Mouse (Mus musculus): ENCODE data around the gene Gm2974.
"Not testable (repeated sequence)": the region's sequence is repeated elsewhere in the genome, so short reads cannot be mapped to it uniquely, and the experiment has no call there.

The Gm2974 gene

DNA sequence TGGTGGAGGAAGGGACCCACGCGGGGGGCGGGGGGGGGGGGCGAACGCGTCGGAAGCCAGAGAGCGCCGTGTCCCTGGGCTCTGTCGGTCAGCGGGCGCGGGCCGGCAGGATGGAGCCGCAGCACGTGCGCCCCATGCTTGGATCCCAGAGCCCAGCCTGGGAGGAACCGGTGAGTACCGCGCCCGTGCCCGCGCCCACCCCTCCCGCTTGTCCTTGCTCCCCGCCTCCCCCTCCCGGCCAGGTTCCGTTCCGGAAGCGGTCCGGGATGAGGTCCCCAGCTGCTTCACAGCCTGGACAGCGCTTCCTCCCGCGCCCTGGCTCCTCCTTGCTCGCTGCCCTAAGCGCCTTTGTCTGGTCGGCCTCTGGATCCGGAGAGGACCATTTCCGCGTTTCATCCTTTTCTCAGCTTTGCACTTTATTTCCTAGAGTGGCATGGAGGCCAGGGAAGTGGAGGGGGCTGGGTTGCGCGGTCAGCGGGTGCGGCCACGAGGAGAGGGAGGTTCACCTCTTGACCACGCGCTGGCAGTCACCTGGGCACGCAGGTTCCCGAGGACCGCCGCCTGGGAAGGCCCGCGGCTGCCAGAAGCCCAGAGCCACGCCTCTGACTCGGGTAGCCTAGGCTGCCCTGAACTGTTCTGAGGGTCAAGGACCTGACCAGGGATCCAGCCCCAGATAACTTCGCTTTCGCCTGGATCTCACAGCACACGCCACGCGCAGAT, at the start of gene Gm2974:
Gm2974 (plus strand) TSS at position 86 of the 720 bp plus-strand sequence.
- in situ Hi-C loops (cut with MboI; ENCODE audit: unreplicated experiment in 2 of 2) = not testable (repeated sequence)

DNA sequence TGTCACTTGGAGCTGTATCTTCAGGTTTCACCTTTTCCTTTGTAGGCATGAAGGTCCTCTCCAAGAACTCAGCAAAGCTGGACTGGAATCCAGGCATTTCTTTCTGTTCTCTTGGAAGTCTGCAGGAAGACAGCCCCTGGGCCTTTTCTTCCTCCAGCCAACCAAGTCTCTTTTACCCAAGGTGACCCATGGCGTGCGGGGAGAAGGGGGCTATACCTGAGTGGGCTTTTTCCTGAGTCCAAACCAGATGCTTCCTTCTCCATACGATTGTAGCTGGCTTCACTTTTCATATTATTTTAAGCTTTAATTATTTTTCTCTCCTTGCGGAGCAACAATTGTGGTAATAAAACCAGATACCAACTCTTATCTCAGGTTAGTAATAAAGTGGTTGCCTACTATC, 40.7 kb upstream of the Gm2974 start:
- in situ Hi-C loops (cut with MboI; ENCODE audit: unreplicated experiment in 2 of 2) = not testable (repeated sequence)

DNA sequence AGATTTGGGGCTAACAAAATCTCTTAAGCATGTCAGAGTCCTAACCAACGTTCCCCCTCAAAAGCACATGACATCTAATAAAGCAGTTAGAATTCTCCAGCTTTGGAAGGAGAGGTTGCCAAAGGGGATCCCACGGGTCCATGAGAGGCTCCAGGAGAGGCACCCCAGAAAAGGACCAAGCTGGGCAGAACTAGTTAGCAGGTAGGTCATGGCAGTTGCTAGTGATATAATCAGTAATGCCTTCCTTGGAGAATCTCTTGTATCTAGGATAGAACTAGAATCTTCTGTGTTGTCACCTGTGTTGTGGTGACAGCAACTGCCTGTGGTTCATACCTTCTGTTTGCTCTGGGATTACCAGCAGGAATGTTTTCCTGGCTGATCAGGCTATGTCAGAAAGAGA, 17.6 kb upstream of the Gm2974 start, which contains the start of gene Gm3127:
Gm3127 (plus strand) TSS at position 301 of the 400 bp plus-strand sequence.
- in situ Hi-C loops (cut with MboI; ENCODE audit: unreplicated experiment in 2 of 2) = not testable (repeated sequence)

DNA sequence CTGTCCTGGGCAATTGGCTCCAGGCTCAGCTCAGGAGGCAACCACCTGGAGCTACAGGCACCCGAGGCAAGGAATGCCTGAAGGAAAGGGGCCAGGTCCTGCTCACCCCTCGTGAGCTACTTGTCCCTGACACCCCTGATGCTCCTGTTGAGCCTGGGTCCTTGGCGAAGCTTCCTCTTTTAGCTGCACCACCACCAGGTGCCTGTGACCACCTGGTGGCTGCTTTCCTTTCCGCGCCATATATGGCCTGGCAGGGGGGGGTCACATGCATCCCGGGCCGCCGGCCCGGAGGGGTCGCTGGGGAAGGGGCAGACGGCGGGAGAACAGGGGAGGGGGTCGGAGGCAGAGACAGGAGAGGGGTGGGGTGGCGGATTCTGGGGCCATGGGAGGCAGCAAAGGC, 346 bp upstream of the Gm2974 start:
- in situ Hi-C loops (cut with MboI; ENCODE audit: unreplicated experiment in 2 of 2) = not testable (repeated sequence)

DNA sequence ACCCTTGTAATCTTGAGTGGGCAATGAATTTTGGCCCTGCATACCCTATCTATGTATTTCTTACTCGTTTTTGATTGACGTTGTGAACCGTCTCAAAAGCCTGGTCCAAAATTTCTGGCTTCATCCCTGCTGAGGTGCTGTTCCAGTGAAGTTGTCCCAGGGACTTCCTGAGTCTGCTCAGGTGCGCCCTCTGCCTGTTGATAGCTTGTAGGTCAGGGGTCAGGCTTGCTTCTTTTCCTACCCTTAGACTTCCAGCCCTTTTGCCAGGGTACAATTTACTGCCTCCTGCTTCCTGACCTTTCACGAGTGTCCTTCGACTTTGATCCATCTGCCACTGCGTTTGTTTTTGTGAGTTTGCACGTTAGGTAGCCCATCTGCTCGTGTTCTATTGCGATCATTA, 999 bp downstream of the Gm2974 start:
- in situ Hi-C loops (cut with MboI; ENCODE audit: unreplicated experiment in 2 of 2) = not testable (repeated sequence)

DNA sequence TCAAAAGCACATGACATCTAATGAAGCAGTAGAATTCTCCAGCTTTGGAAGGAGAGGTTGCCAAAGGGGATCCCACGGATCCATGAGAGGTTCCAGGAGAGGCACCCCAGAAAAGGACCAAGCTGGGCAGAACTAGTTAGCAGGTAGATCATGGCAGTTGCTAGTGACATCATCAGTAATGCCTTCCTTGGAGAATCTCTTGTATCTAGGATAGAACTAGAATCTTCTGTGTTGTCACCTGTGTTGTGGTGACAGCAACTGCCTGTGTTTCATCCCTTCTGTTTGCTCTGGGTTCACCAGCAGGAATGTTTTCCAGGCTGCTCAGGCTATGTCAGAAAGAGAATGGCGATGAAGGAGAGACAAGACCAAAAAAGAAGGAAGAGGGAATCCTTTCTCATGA, 67.0 kb downstream of the Gm2974 start, which contains the start of gene Gm3138:
Gm3138 (plus strand) TSS at position 301 of the 400 bp plus-strand sequence.
- in situ Hi-C loops (cut with MboI; ENCODE audit: unreplicated experiment in 2 of 2) = not testable (repeated sequence)

Data from v-Abl transformed pro-B cells (cell line).